Mouse (Mus musculus) stomach, postnatal 0 days (tissue): Measurements from ENCODE around the gene Gm10160.

Experiments
- CTCF ChIP-seq: IDR thresholded peaks from 2 replicates; pipeline ENCODE4 v1.5.1; 2016; ENCODE audit warnings: antibody characterized with exemption, low read depth, mild to moderate bottlenecking, moderate library complexity
- EP300 ChIP-seq: optimal IDR thresholded peaks from 2 replicates; pipeline ENCODE3; 2016; ENCODE audit warnings: antibody characterized with exemption

GRCm38 (mm10) chr7:81865937-81866336 lies 10.3 kb upstream of the Gm10160 start:
- TF ChIP-seq CTCF: no peak
- TF ChIP-seq EP300: no peak
